Mouse (Mus musculus): ENCODE measurements around the gene Wap. TPM values are rescaled to one million over a fixed set of nuclear protein-coding genes. Genes with fewer than 3 reads are reported as not detected.

Gene Wap
- not detected for total RNA-seq (2021)
- not detected in 2 replicates for polyA plus RNA-seq (2012; rRNA removed)
- long read RNA-seq: 0 reads

DNA sequence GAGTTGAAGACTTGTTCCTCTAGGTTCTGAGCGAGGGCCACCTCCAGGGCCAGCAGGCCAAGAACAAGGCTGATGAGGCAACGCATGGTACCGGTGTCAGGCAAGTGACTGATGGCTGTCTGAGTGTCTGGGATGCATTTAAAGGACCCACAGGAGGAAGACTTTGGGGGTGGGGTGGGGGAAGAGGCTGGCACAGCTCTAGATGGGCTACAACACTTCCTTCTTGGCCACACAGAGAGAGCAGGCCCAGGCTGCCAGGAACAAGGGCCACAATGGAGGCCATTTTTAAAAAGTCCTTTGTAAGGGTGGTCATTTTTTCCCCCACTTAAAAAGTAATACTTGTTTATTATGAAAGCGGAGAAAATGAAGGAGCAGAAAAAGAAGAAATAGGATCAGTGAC, at the start of gene Wap:
Gene Wap, minus strand, starts transcription at position 101 of the 400 bp plus-strand sequence.
- no peak for TF ChIP-seq CTCF (IDR thresholded peaks at IDR 0.05)
- TF ChIP-seq POLR2A (IDR thresholded peaks at IDR 0.05; ENCODE audit: insufficient read depth, low read depth, low read length): no peak
- H3K4me1 ChIP-seq (ENCODE audit: control insufficient read depth, insufficient read depth, low read length): no peaks in the 10 kb centered on the region
- intact Hi-C loops (cut with DNase I): no loop called here
- no peak for DNase-seq
- no peaks in the 10 kb centered on the region for H3K79me2 ChIP-seq (replicated peaks; ENCODE audit: control insufficient read depth, insufficient read depth, low read length)
- 94% methylated on average over 4 of the region's 4 CpGs for WGBS
- H3K27ac ChIP-seq: no peak within 1 kb of the TSS
- H3K27me3 ChIP-seq (ENCODE audit: control insufficient read depth, insufficient read depth, low read length): no peaks in the 10 kb centered on the region
- no peak within 1 kb of the TSS for H3K9ac ChIP-seq (ENCODE audit: low read depth, low read length)
- H3K4me3 ChIP-seq: no peak within 1 kb of the TSS
- no peaks in the 10 kb centered on the region for H3K36me3 ChIP-seq (ENCODE audit: control insufficient read depth, insufficient read depth, low read length)

DNA sequence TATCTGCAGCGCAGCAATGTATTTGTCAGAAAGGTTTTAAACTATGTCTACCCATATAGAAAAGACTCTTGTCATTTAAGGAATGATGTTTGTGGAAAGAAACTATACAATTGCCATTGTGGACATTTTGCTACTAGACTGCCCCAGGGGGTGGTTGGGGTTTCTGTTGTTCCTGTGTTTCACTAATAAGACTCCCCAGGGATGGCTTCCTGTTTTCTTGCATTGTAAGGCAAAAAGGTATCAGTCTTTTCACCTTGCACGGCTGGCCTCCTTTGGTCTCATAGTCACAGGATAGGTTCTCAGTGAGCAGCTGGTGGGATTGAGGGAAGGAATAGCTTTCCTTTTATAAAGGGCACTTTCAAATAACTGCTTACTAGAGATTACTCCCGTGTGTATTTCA, 46.3 kb upstream of the Wap start:
- Histone ChIP-seq H3K27ac (no peak overlapping the region), H3K4me3 (no peak overlapping the region), H3K4me1 (ENCODE audit: control insufficient read depth, insufficient read depth, low read length) (peaks cover 3% of the 10 kb centered on the region; the same call in 1 of the 2 replicates), H3K36me3 (ENCODE audit: control insufficient read depth, insufficient read depth, low read length) (no peaks in the 10 kb centered on the region), H3K9ac (ENCODE audit: low read depth, low read length) (no peak overlapping the region), H3K79me2 (replicated peaks; ENCODE audit: control insufficient read depth, insufficient read depth, low read length) (no peaks in the 10 kb centered on the region), H3K27me3 (ENCODE audit: control insufficient read depth, insufficient read depth, low read length) (no peaks in the 10 kb centered on the region)
- 69% methylated on average over 3 of the region's 3 CpGs for WGBS
- no peak for DNase-seq
- TF ChIP-seq EP300 (IDR thresholded peaks at IDR 0.05; ENCODE audit: insufficient read depth, low read depth, low read length): no peak
- no peak for TF ChIP-seq POLR2A (IDR thresholded peaks at IDR 0.05; ENCODE audit: insufficient read depth, low read depth, low read length)
- no peak for TF ChIP-seq CTCF (IDR thresholded peaks at IDR 0.05)
- intact Hi-C loops (cut with DNase I): no loop called here

DNA sequence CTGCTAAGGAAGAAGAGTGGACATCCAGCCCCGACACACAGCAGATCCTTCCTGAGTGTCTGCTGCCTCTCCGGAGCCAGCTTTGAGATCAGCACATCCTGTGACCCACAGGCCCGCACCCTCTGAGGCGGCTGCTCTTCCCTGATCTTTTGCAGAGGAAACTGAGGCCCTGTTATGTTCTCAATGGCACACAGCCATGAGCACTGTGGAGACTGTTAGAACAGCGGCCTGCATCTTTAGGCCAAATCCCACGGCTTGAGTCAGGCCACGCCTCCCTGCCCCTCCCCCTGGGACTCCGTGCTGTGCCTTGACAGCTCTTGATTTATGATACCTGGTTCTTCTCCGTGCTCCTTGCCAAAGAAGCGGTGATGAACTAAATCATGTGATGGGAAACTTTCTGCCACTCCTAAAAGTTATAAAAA, 42.0 kb upstream of the Wap start:
- H3K79me2 ChIP-seq (replicated peaks; ENCODE audit: control insufficient read depth, insufficient read depth, low read length): no peaks in the 10 kb centered on the region
- peak; percentile 68 to 70 for DNase-seq
- peak overlapping the region; percentile 59 for H3K9ac ChIP-seq (ENCODE audit: low read depth, low read length)
- H3K4me1 ChIP-seq (ENCODE audit: control insufficient read depth, insufficient read depth, low read length): peaks cover 3% of the 10 kb centered on the region; the same call in 1 of the 2 replicates
- no peaks in the 10 kb centered on the region for H3K27me3 ChIP-seq (ENCODE audit: control insufficient read depth, insufficient read depth, low read length)
- WGBS: 10% methylated on average over 10 of the region's 10 CpGs
- H3K36me3 ChIP-seq (ENCODE audit: control insufficient read depth, insufficient read depth, low read length): no peaks in the 10 kb centered on the region
- TF ChIP-seq POLR2A (IDR thresholded peaks at IDR 0.05; ENCODE audit: insufficient read depth, low read depth, low read length) (0 out of 2 replicates have a peak, but pooled peaks have one; percentile 21), CTCF (IDR thresholded peaks at IDR 0.05) (no peak), EP300 (IDR thresholded peaks at IDR 0.05; ENCODE audit: insufficient read depth, low read depth, low read length) (0 out of 2 replicates have a peak, but pooled peaks have one; percentile 30)
- peak overlapping the region; percentile 64 for H3K27ac ChIP-seq
- H3K4me3 ChIP-seq: no peak overlapping the region
- intact Hi-C loops (cut with DNase I): loop anchor here (2.0 kb wide), 1 partner anchor 14 kb away; no protein-coding TSS in a partner anchor

DNA sequence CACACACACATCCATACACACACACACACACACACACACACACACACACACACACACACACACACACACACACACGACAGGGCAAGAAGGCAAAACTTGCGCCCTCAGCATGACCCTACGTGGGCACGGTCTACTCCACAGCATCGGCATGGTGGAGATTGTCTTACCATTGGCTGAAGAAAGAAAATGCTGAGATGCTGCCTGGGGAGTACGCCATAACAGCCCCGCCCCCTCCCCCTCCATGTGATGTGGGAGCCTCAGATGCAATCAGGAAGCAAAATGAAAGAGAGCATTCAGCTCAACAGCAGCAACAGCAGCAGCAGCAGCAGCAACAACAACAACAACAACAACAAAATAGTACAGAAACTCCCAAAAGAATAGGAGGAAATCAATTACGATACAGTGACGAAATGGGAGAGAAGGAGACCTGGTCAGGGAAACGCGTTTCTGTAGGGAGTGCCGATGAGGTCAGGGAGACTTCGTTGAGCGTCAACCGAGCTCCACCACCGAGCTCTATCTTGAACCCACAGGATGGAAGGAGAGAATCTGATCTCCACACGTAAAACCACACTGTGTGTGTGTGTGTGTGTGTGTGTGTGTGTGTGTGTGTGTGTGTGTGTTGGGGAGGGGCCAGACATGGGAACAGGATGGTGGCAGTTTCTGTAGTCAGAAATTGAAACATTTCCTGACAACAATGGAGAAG, 41.4 kb upstream of the Wap start:
- peak in 1 of 2 experiments; percentile 24 for DNase-seq

DNA sequence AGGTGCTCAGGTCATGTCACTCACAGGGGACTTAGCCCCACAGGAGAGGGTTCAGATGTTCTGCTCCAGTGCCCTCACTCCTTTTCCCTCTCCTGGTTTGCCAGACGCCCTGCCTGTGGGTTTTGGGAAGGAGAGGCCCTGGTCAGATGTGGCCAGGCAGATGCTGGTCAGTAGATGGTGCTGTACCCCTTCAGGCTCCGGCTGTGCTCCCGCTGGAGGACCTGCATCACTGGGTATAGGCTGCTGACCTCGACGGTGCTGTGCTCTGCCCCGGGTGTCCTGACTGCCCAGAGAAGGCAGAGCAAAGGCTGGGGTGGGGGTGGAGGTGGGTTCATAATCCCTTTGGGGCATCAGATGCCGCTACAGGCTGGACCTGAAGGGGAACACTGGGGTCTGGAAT, 39.1 kb upstream of the Wap start:
- Histone ChIP-seq H3K4me3 (no peak overlapping the region), H3K36me3 (ENCODE audit: control insufficient read depth, insufficient read depth, low read length) (no peaks in the 10 kb centered on the region), H3K27me3 (ENCODE audit: control insufficient read depth, insufficient read depth, low read length) (no peaks in the 10 kb centered on the region), H3K27ac (no peak overlapping the region; the same call in 1 of the 2 replicates), H3K79me2 (replicated peaks; ENCODE audit: control insufficient read depth, insufficient read depth, low read length) (no peaks in the 10 kb centered on the region), H3K9ac (ENCODE audit: low read depth, low read length) (no peak overlapping the region), H3K4me1 (ENCODE audit: control insufficient read depth, insufficient read depth, low read length) (peaks cover 8% of the 10 kb centered on the region)
- intact Hi-C loops (cut with DNase I): no loop called here
- TF ChIP-seq CTCF (IDR thresholded peaks at IDR 0.05) (peak; percentile 68), POLR2A (IDR thresholded peaks at IDR 0.05; ENCODE audit: insufficient read depth, low read depth, low read length) (no peak), EP300 (IDR thresholded peaks at IDR 0.05; ENCODE audit: insufficient read depth, low read depth, low read length) (no peak)
- WGBS: 26% methylated on average over 7 of the region's 7 CpGs
- DNase-seq: peak; percentile 19 to 35

More for the DNA sequence above, 41.4 kb upstream of the Wap start:
- H3K36me3 ChIP-seq (ENCODE audit: control insufficient read depth, insufficient read depth, low read length): no peaks in the 10 kb centered on the region
- intact Hi-C loops (cut with DNase I): loop anchor here (2.0 kb wide), 1 partner anchor 15 kb away; no protein-coding TSS in a partner anchor
- peaks cover 5% of the 10 kb centered on the region for H3K4me1 ChIP-seq (ENCODE audit: control insufficient read depth, insufficient read depth, low read length)
- peak overlapping the region; percentile 59; the same call in 1 of the 2 replicates for H3K9ac ChIP-seq (ENCODE audit: low read depth, low read length)
- 0 out of 2 replicates have a peak, but pooled peaks have one; percentile 14 for TF ChIP-seq POLR2A (IDR thresholded peaks at IDR 0.05; ENCODE audit: insufficient read depth, low read depth, low read length)
- no peak for TF ChIP-seq EP300 (IDR thresholded peaks at IDR 0.05; ENCODE audit: insufficient read depth, low read depth, low read length)
- no peaks in the 10 kb centered on the region for H3K27me3 ChIP-seq (ENCODE audit: control insufficient read depth, insufficient read depth, low read length)
- peak overlapping the region; percentile 35; the same call in 1 of the 2 replicates for H3K4me3 ChIP-seq
- peak overlapping the region; percentile 72 for H3K27ac ChIP-seq
- H3K79me2 ChIP-seq (replicated peaks; ENCODE audit: control insufficient read depth, insufficient read depth, low read length): no peaks in the 10 kb centered on the region
- 34% methylated on average over 17 of the region's 17 CpGs for WGBS

DNA sequence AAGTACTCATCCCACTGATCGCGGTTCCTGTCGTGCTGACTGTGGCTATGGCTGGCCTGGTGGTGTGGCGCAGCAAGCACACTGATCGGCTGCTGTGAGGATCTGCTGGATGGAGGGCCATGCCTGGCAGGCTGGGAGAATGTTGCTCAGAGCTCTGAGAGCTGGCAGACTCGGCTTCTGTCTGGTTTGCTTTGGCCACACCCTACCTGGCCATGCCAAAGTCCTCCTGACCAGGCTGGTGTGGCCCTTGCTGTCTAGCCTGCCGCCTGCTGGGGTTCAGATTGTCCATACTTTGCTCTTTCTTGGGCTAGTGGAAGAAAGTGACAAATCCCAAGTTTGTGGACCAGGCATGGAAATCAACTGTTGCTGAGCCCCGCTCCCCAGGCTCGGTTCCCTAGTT, 38.2 kb upstream of the Wap start:
- H3K4me1 ChIP-seq (ENCODE audit: control insufficient read depth, insufficient read depth, low read length): peaks cover 8% of the 10 kb centered on the region
- H3K27ac ChIP-seq: peak overlapping the region; percentile 76
- H3K27me3 ChIP-seq (ENCODE audit: control insufficient read depth, insufficient read depth, low read length): no peaks in the 10 kb centered on the region
- no peak for DNase-seq
- no peak overlapping the region for H3K9ac ChIP-seq (ENCODE audit: low read depth, low read length)
- H3K4me3 ChIP-seq: no peak overlapping the region
- no peaks in the 10 kb centered on the region for H3K79me2 ChIP-seq (replicated peaks; ENCODE audit: control insufficient read depth, insufficient read depth, low read length)
- H3K36me3 ChIP-seq (ENCODE audit: control insufficient read depth, insufficient read depth, low read length): no peaks in the 10 kb centered on the region
- no peak for TF ChIP-seq CTCF (IDR thresholded peaks at IDR 0.05)
- no peak for TF ChIP-seq EP300 (IDR thresholded peaks at IDR 0.05; ENCODE audit: insufficient read depth, low read depth, low read length)
- no peak for TF ChIP-seq POLR2A (IDR thresholded peaks at IDR 0.05; ENCODE audit: insufficient read depth, low read depth, low read length)
- intact Hi-C loops (cut with DNase I): no loop called here
- 83% methylated on average over 9 of the region's 9 CpGs for WGBS

Data from heart, adult 2 months (tissue).